Mouse (Mus musculus): Measurements from ENCODE around the gene Paqr5.

DNA sequence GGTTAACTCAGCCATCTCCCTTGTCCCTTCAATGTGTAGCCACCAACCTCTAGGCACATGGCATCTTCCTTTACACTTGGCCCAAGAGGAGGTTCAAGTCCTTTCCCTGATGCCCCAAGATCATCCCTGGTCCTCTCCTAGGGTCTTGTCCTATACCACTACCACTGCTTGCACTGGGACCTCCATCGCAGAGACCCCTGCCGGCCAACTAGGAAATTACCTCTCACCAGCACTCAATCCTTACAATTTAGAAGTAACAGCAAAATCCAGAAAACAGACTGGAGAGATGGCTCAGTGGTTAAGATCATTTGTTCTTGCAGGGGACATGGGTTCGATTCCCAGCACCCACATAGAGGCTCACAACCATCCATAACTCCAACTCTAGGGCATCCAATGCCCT, 11.2 kb downstream of the Paqr5 start:
- no peak for TF ChIP-seq CTCF (IDR thresholded peaks at IDR 0.05; ENCODE audit: insufficient read depth, low read depth, low read length)
- no peak for TF ChIP-seq POLR2A (IDR thresholded peaks at IDR 0.05; ENCODE audit: insufficient read depth, low read depth, low read length)

Data from olfactory bulb, adult 2 months (tissue).